ENCODE assay signal across 8 mouse cellular contexts in the genomic region with DNA sequence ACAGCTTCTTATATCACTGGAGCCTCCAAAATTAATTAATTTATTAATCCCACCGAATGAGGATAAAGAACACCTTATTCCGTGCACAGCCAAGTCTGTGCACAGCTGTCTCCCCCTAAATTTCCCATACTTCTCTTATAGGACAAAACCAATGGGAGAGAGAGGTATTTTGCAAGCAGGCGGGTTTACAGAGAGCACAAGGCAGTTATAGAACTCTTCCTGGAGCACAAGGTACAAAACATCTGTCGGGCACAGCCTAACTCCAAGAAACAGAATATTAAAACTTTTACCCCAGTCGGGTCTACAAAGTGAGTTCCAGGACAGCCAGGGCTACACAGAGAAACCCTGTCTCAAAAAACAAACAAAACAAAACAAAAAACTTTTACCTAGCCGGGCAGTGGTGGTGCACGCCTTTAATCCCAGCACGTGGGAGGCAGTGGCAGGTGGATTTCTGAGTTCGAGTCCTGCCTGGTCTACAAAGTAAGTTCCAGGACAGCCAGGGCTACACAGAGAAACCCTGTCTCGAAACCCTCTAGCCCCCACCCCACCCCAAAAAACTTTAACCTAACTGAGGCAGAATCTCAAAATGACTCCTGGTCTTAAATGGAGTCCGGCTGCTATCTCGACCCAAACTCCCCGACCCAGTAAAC.
DNase-seq lines count a peak whose midpoint lies in the region; ATAC-seq and TF ChIP-seq lines count a peak whose summit lies in the region.

No protein-coding gene starts in this region.

- WGBS in liver, adult 2 months: 12% methylated on average over 13 of the region's 13 CpGs
- WGBS in embryonic facial prominence, embryonic 11.5 days: 6% methylated on average over 13 of the region's 13 CpGs
- 3% methylated on average over 13 of the region's 13 CpGs for WGBS in intestine, embryonic 14.5 days
- WGBS in neural tube, embryonic 12.5 days: 3% methylated on average over 13 of the region's 13 CpGs

- peak overlapping the region; percentile 79 for H3K9ac ChIP-seq in liver, adult 2 months (ENCODE audit: low read depth, low read length)
- peak overlapping the region; percentile 74 for H3K9ac ChIP-seq in embryonic facial prominence, embryonic 11.5 days (replicated peaks; ENCODE audit: low read length)
- H3K9ac ChIP-seq in intestine, embryonic 14.5 days (ENCODE audit: low read length): peak overlapping the region; percentile 63
- H3K9ac ChIP-seq in neural tube, embryonic 12.5 days: peak overlapping the region; percentile 30; the same call in 1 of the 2 replicates

- no peak overlapping the region for H3K27ac ChIP-seq in liver, adult 2 months (replicated peaks; ENCODE audit: insufficient read depth, low read depth, low read length)
- H3K27ac ChIP-seq in embryonic facial prominence, embryonic 11.5 days (replicated peaks; ENCODE audit: low read depth, low read length): no peak overlapping the region
- no peak overlapping the region for H3K27ac ChIP-seq in intestine, embryonic 14.5 days (ENCODE audit: low read depth)
- no peak overlapping the region for H3K27ac ChIP-seq in neural tube, embryonic 12.5 days

- H3K27me3 ChIP-seq in liver, adult 2 months (ENCODE audit: control insufficient read depth, insufficient read depth, low read length): no peaks in the 10 kb centered on the region
- H3K27me3 ChIP-seq in embryonic facial prominence, embryonic 11.5 days (ENCODE audit: control insufficient read depth, insufficient read depth, low read length): no peaks in the 10 kb centered on the region
- no peaks in the 10 kb centered on the region for H3K27me3 ChIP-seq in intestine, embryonic 14.5 days (replicated peaks; ENCODE audit: control insufficient read depth, insufficient read depth, low read length)
- H3K27me3 ChIP-seq in neural tube, embryonic 12.5 days (replicated peaks): no peaks in the 10 kb centered on the region

- no peak for TF ChIP-seq CTCF in liver, adult 2 months (IDR thresholded peaks at IDR 0.05; ENCODE audit: low read depth, low read length)

- peak; percentile 16 for ATAC-seq in embryonic facial prominence, embryonic 11.5 days (replicated peaks; ENCODE audit: insufficient number of reproducible peaks, low FRiP score, low TSS enrichment, low read depth)
- ATAC-seq in intestine, embryonic 14.5 days (replicated peaks; ENCODE audit: low FRiP score, low TSS enrichment, low read depth): peak; percentile 32
- ATAC-seq in neural tube, embryonic 12.5 days (ENCODE audit: low FRiP score, low read depth): peak; percentile 54

- H3K4me1 ChIP-seq in liver, adult 2 months (ENCODE audit: control insufficient read depth, insufficient read depth, low read length): peaks cover 2% of the 10 kb centered on the region; the same call in 1 of the 2 replicates
- H3K4me1 ChIP-seq in embryonic facial prominence, embryonic 11.5 days (ENCODE audit: control insufficient read depth, insufficient read depth, low read length): no peaks in the 10 kb centered on the region
- peaks cover 6% of the 10 kb centered on the region for H3K4me1 ChIP-seq in intestine, embryonic 14.5 days (replicated peaks; ENCODE audit: control insufficient read depth, insufficient read depth, low read length)
- peaks cover 8% of the 10 kb centered on the region; the same call in 1 of the 2 replicates for H3K4me1 ChIP-seq in neural tube, embryonic 12.5 days

- no peaks in the 10 kb centered on the region for H3K9me3 ChIP-seq in embryonic facial prominence, embryonic 11.5 days (replicated peaks; ENCODE audit: control insufficient read depth, low read length)
- no peaks in the 10 kb centered on the region for H3K9me3 ChIP-seq in intestine, embryonic 14.5 days (ENCODE audit: control insufficient read depth, low read length)
- H3K9me3 ChIP-seq in neural tube, embryonic 12.5 days: no peaks in the 10 kb centered on the region

- peak overlapping the region; percentile 75 for H3K4me3 ChIP-seq in liver, adult 2 months (ENCODE audit: insufficient read depth, low read depth, low read length)
- peak overlapping the region; percentile 57 for H3K4me3 ChIP-seq in embryonic facial prominence, embryonic 11.5 days (ENCODE audit: low read depth, low read length)
- H3K4me3 ChIP-seq in intestine, embryonic 14.5 days (ENCODE audit: low read depth, low read length): peak overlapping the region; percentile 60
- peak overlapping the region; percentile 37 for H3K4me3 ChIP-seq in neural tube, embryonic 12.5 days

- H3K79me2 ChIP-seq in liver, adult 2 months (ENCODE audit: control insufficient read depth, insufficient read depth, low read length): no peaks in the 10 kb centered on the region

- H3K4me2 ChIP-seq in embryonic facial prominence, embryonic 11.5 days (ENCODE audit: low read depth, low read length): peak overlapping the region; percentile 53
- H3K4me2 ChIP-seq in intestine, embryonic 14.5 days (ENCODE audit: low read length): peak overlapping the region; percentile 58
- H3K4me2 ChIP-seq in neural tube, embryonic 12.5 days (replicated peaks): peak overlapping the region; percentile 58

- H3K36me3 ChIP-seq in liver, adult 2 months (ENCODE audit: control insufficient read depth, insufficient read depth, low read length): peaks cover 2% of the 10 kb centered on the region; the same call in 1 of the 2 replicates
- no peaks in the 10 kb centered on the region for H3K36me3 ChIP-seq in embryonic facial prominence, embryonic 11.5 days (replicated peaks; ENCODE audit: control insufficient read depth, insufficient read depth, low read depth, low read length)
- peaks cover 21% of the 10 kb centered on the region for H3K36me3 ChIP-seq in intestine, embryonic 14.5 days (ENCODE audit: control insufficient read depth, insufficient read depth, low read length)
- peaks cover 9% of the 10 kb centered on the region for H3K36me3 ChIP-seq in neural tube, embryonic 12.5 days

- no peak for TF ChIP-seq POLR2A in liver, adult 2 months (IDR thresholded peaks at IDR 0.05; ENCODE audit: extremely low read depth, insufficient read depth, low read length)

- no peak for DNase-seq in liver, adult 2 months (ENCODE audit: extremely low read depth, low read depth, low spot score)
- no peak for DNase-seq in liver
- no peak for DNase-seq in embryonic facial prominence, embryonic 11.5 days (ENCODE audit: low spot score)
- DNase-seq in intestine, embryonic 14.5 days (ENCODE audit: low spot score): peak; percentile 60
- no peak for DNase-seq in cerebellum, postnatal 14 days
- no peak for DNase-seq in right cerebral cortex, postnatal 14 days
- DNase-seq in thymus, adult 18-20 months: no peak
